8 mouse cellular contexts compared by ENCODE assay signal in the genomic region with DNA sequence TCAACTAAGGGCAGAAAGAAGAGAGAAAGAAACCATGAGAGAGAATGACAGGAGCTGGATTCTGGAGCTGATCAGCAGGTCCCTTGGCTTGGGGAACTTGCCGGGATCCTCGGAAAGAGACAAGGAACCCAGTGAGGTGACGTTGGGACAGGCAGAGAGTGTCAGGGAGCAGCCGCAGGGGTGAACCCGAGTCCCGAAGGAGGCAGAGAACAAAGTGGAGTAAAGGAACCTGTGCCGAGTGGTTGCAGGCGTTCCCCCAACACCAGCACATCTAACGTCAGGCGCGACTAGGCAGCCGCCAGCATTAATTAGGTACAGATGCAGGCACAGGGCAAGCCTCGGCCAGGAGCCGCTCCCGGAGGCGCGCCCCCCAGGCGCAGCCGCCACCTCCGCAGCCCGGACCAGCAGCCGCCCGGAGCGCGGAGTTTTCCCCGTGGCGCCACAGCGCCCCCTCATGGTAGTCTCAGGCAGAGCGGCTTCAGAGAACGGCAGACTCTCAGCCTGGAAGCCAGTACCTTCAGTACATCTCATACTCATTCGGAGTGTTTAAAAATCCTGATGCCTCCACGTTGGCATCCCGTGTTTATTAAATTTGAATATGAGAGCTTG. TPM values are rescaled to one million over a fixed set of nuclear protein-coding genes. Genes with fewer than 3 reads are reported as not detected.
DNase-seq lines count a peak whose midpoint lies in the region; ATAC-seq lines count a peak whose summit lies in the region.

No protein-coding gene starts in this region.

- H3K27ac ChIP-seq in embryonic facial prominence, embryonic 14.5 days (replicated peaks; ENCODE audit: low read depth, low read length), result peak overlapping the region; percentile 64
- H3K27ac ChIP-seq in kidney, embryonic 14.5 days (ENCODE audit: low read depth, low read length), result no peak overlapping the region; the same call in 1 of the 2 replicates

- peak; percentile 91 for ATAC-seq in embryonic facial prominence, embryonic 14.5 days (ENCODE audit: low read depth)
- ATAC-seq in kidney, embryonic 14.5 days (ENCODE audit: low FRiP score, low TSS enrichment), result peak; percentile 88
- ATAC-seq in monocyte, adult 5-6 weeks (replicated peaks; ENCODE audit: insufficient number of reproducible peaks, low FRiP score, low TSS enrichment, poor library complexity, severe bottlenecking), result peak; percentile 67

- peak; percentile 64 for DNase-seq in 416B (ENCODE audit: low read depth)
- DNase-seq in adrenal gland, postnatal 4 days (ENCODE audit: low spot score in 2 of 2), result peak; percentile 73 to 77
- peak; percentile 90 for DNase-seq in embryonic facial prominence, embryonic 14.5 days (ENCODE audit: low spot score)
- DNase-seq in heart, adult 9 months (ENCODE audit: low spot score in 2 of 2), result peak; percentile 64 to 79
- peak; percentile 79 for DNase-seq in liver
- peak; percentile 69 to 71 for DNase-seq in spleen, postnatal 36 days (ENCODE audit: low spot score in 2 of 2)

- H3K4me3 ChIP-seq in embryonic facial prominence, embryonic 14.5 days (ENCODE audit: low read depth, low read length), result peak overlapping the region; percentile 28
- peak overlapping the region; percentile 30 for H3K4me3 ChIP-seq in kidney, embryonic 14.5 days (ENCODE audit: low read length)

- WGBS in embryonic facial prominence, embryonic 14.5 days, result under 1% methylated on average over 29 of the region's 33 CpGs
- WGBS in kidney, embryonic 14.5 days, result 2% methylated on average over 33 of the region's 33 CpGs

- H3K9me3 ChIP-seq in embryonic facial prominence, embryonic 14.5 days (ENCODE audit: control insufficient read depth, low read length), result no peaks in the 10 kb centered on the region
- H3K9me3 ChIP-seq in kidney, embryonic 14.5 days (ENCODE audit: control insufficient read depth, low read length), result no peaks in the 10 kb centered on the region

- peak overlapping the region; percentile 28; the same call in 1 of the 2 replicates for H3K9ac ChIP-seq in embryonic facial prominence, embryonic 14.5 days (ENCODE audit: low read depth, low read length)
- peak overlapping the region; percentile 35 for H3K9ac ChIP-seq in kidney, embryonic 14.5 days (ENCODE audit: low read depth, low read length)

- no peaks in the 10 kb centered on the region for H3K27me3 ChIP-seq in embryonic facial prominence, embryonic 14.5 days (replicated peaks; ENCODE audit: control insufficient read depth, insufficient read depth, low read length)
- H3K27me3 ChIP-seq in kidney, embryonic 14.5 days (ENCODE audit: control insufficient read depth, insufficient read depth, low read length), result peaks cover 9% of the 10 kb centered on the region; the same call in 1 of the 2 replicates

- no peaks in the 10 kb centered on the region for H3K36me3 ChIP-seq in embryonic facial prominence, embryonic 14.5 days (ENCODE audit: control insufficient read depth, insufficient read depth, low read length)
- H3K36me3 ChIP-seq in kidney, embryonic 14.5 days (ENCODE audit: control insufficient read depth, insufficient read depth, low read length), result no peaks in the 10 kb centered on the region

- H3K4me2 ChIP-seq in embryonic facial prominence, embryonic 14.5 days (ENCODE audit: low read depth, low read length), result peak overlapping the region; percentile 57
- peak overlapping the region; percentile 56 for H3K4me2 ChIP-seq in kidney, embryonic 14.5 days (replicated peaks; ENCODE audit: low read depth, low read length)

- H3K4me1 ChIP-seq in embryonic facial prominence, embryonic 14.5 days (ENCODE audit: control insufficient read depth, insufficient read depth, low read length), result peaks cover 34% of the 10 kb centered on the region
- H3K4me1 ChIP-seq in kidney, embryonic 14.5 days (ENCODE audit: control insufficient read depth, insufficient read depth, low read length), result peaks cover 14% of the 10 kb centered on the region

RNA-seq across cellular contexts. Expression of gene Cpn2, which starts 31.1 kb away (rescaled TPM):
- total RNA-seq in adrenal gland, postnatal 4 days (2021), result 10 to 100 TPM in 1 of 2 experiments, 1 to 10 TPM in 1; 1.3 to 10.9 TPM
- 0.05 TPM in 1 of 2 replicates, not detected in the other for polyA plus RNA-seq in embryonic facial prominence, embryonic 14.5 days (2014; fragmentation: Nextera tagmentation; extraction: Ambion mirVana)
- polyA plus RNA-seq in kidney, embryonic 14.5 days (2014; fragmentation: Nextera tagmentation; extraction: Ambion mirVana), result not detected in 2 replicates
- 0.32 TPM in 1 of 3 replicates, not detected in the others for total RNA-seq in monocyte, adult 5-6 weeks (2017)

RNA-seq across cellular contexts. Expression of gene Lrrc15, which starts 46.9 kb away (rescaled TPM):
- total RNA-seq in adrenal gland, postnatal 4 days (2021), result under 1 TPM; 0.34 to 0.54 TPM
- polyA plus RNA-seq in embryonic facial prominence, embryonic 14.5 days (2014; fragmentation: Nextera tagmentation; extraction: Ambion mirVana), result 2.3 and 2.7 TPM in 2 replicates
- polyA plus RNA-seq in kidney, embryonic 14.5 days (2014; fragmentation: Nextera tagmentation; extraction: Ambion mirVana), result 0.76 and 1.1 TPM in 2 replicates
- total RNA-seq in monocyte, adult 5-6 weeks (2017), result 0.19 TPM in 1 of 3 replicates, not detected in the others
